Mouse (Mus musculus) heart, adult 9 months (tissue): Measurements from ENCODE around the gene Ryr3.
"Not testable (repeated sequence)": the region's sequence is repeated elsewhere in the genome, so short reads cannot be mapped to it uniquely, and the experiment has no call there.

Experiments
- DNase-seq, 2 experiments: peaks; one replicate each; pipeline ENCODE4 v3.0.0; 2022; ENCODE audit warnings: low spot score in 2 of 2

The Ryr3 gene

DNA sequence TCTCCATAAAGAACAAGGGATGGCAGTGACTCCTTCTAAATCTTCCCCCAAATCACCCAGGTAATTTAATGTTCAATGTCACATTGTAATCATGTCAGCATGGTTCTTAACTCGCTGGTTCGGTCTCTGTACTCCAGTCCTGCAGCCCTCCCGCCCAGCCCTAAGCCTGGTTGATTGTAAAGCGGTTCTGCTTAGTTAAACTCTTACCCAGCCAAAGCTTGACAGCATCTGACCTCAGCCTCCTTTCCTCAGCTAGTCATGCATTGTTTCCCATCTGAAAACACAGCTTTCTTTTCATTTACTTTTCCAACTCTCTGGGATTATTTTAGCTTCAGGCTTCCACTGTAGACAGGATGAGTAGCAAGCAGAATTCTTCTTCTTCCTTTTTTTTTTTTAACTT lies 121.7 kb downstream of the Ryr3 start:
- no peak for DNase-seq

DNA sequence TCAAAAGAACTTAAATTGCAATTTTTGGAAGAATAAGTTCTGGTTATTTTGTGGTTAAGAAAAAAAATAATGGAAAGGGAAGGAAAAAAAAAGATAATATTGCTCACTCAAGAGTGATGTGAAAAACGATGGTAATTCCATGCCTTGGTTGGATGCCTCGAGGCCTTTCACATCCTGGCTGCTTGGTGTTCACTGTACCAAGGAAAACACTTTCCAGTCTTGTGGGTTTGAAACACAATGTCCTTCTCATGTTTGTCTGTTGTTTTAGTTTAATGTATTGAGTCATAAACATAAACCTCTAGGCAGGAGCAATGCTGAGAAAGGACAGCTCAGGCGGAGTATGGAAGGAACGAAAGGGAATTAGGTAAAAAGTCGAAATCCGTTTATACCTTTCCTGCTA lies 122.8 kb downstream of the Ryr3 start:
- DNase-seq = no peak

GRCm38 (mm10) chr2:113092756-113093155 lies 124.1 kb downstream of the Ryr3 start:
- no peak for DNase-seq

DNA sequence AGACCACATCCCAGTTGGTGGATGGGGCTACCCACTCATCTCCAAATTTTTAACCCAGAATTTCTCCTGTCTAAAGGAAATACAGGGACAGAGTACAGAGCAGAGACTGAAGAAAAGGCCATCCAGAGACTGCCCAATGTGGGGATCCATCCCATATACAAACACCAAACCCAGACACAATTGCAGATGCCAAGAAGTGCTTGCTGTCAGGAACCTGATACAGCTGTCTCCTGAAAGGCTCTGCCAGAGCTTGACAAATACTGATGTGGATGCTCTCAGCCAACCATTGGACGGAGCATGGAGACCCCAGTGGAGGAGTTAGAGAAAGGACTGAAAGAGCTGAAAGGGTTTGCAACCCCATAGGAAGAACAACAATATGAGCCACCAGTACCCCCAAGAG lies 125.6 kb downstream of the Ryr3 start:
- not testable (repeated sequence) for DNase-seq

DNA sequence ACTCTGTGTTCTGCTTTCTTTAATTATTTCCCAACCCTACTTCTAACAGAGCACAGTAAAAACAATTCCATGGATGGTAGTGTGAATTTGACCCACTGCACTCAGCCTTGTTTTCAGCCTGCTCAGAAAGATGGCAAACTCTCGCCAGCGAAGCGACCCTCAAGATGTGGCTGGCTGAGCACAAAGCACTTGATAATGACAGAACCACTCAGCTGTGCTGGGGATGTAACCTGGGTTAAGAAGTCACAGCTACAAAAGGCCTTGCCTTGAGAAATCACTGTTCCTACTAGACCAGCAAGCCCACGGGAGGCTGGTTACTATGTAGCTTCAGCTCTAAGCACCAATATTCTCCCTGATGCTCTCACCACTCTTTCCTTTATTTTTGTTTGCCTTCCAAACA lies 140.5 kb downstream of the Ryr3 start:
- DNase-seq = no peak

DNA sequence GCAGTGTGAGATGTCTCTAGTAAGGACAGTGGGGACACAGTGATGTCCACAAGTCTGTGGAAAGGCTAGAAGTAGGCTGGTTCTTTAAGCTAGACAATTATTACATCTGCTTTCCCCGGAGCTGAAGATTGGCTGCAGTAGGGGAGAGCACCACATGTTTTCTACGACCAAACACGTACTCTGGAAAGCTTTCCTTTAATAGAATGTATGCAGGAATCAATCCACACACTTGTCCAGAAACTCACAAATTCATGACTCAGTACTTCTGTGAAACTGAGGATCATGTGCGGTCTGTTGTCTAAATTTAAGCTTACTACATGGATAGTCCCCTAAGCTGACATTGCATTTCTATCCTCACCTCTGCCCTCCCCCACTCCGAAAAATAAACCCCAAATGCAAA lies 157.5 kb downstream of the Ryr3 start:
- no peak for DNase-seq

DNA sequence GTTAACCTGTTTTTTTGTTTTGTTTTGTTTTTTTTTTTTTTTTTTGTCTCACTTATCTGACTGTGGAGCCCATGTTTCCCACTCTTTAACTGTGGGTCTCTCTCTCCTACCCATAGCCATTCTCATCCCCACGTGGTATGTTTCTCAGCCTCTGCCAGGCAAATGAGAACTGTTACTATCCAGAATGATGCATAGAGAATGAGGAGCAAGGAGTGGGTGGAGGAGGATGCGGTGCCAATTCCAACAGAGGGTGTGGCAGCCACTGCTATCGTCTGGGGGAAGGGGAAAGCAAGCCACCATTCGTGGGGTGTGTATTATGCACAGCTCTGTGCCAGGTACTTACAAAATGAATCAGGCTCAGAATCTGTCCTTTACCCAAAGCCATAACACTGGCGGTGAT lies 158.0 kb downstream of the Ryr3 start:
- DNase-seq = no peak

- DNase-seq = no peak
These were observed 158.8 kb downstream of the Ryr3 start for GRCm38 (mm10) chr2:113058116-113058515.

GRCm38 (mm10) chr2:113055591-113055990 lies 161.3 kb downstream of the Ryr3 start:
- no peak for DNase-seq

DNA sequence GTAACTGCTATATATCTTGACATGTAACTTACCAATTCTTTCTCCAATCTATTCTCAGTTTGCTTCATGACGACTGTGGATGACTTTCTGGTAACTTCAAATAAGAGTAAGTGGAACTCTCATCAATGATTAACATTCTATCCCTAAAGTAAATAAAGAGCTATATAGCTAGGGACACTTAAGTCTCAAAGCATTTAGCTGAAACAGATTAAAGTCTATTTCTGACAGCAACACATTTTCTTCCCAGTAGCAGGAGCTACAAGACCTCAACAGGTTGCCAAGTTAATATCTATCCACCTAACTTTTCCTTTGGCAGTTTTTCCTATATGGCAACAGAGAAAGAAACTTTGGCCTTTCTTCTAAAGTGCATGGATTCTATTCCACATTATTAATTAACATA lies 167.1 kb downstream of the Ryr3 start:
- DNase-seq = no peak

DNA sequence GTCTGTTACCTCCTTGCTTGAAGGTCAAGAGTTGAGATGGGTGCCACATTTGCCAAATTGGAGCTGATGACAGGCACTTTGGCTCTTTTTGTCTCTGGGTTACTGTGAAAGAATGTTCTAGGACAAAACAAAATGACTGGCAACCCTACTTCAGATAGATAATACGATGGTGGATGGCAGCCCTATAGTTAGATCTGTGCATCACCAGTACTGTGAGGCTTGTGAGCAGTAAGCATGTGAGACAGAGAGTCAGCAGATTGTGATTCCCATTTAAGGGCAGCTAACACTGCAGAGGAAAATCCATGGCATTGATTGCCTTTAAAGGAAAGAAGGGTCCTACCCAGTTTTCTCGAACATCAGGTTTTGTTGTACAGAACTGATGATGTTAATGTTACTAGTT lies 180.3 kb downstream of the Ryr3 start:
- no peak for DNase-seq

DNA sequence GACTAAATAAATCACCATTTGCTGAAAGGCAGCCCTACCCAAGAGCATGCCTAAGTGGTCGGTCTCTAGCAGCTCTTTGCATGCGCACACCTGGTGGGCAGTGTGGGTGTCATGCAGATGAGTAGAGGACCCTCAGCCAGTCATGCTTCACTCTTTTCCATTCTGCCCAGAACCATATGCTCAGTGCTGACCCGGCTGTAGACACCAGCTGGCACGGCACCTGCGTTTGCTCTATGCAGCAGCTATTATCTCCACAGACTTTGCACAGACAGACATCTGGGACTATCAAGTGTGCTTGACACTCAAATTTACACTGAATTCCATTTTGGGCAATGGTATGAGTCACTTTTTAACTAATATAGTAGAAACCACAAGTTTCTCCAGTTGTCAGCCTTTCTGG lies 186.2 kb downstream of the Ryr3 start:
- no peak for DNase-seq

GRCm38 (mm10) chr2:113019896-113020295 lies 197.0 kb downstream of the Ryr3 start:
- no peak for DNase-seq

DNA sequence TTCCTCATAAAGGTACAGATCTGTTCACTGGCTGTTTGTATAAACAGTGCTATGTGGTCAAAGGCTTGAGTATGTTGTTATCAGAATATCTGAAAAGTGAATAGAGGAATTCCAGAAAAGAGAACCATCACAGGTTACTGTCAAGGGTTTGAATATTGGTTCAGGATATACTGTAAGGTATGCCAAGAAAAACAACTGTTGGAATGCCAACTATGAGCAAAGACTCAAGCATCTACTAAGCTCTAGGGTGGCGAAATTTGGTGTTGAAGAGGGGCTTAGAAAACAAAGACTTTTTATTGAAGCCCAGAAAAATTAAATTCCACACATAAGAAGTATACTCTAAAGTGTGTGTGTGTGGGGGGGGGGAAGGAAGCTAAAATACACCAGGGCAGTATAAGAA lies 198.6 kb downstream of the Ryr3 start:
- DNase-seq = no peak

- no peak for DNase-seq
These were observed 200.7 kb downstream of the Ryr3 start for GRCm38 (mm10) chr2:113016236-113016635.

DNA sequence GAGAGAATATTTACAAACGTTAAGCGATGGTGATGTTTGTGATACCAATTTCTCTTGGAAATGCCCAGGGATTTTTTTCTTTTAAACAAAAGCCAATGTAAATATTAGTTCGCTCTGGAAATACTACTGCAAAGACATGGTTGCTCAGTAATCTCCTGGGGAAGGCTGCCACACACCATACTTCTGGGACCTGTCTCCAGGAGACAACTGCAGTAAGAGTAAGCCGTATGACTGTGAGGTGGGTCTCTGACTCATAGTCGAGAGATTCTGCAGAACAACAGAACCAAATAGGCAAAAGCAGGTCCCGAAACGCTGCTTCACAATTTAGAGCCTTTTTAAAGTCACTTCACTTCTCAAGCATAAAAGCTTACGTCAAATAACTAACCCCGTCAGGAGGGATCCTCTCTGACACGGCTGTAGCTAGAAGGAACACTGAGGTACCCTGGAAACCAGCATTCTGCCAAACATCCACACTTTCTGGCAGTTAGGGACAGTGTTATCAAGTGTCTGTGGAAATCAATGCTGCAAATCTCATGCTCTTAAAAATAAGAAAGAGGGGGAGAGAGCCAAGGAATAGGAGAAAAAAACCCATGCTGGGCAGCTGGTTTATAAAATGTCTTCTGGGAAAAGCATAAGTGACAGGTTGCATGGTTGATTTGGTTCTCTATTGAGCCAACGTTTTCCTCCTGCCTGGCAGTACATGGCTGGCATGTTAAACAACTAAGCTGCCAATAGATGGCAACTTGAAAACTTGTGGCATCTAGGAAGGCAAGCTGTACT lies 207.7 kb downstream of the Ryr3 start:
- no peak for DNase-seq

GRCm38 (mm10) chr2:112998498-112998897 lies 218.4 kb downstream of the Ryr3 start:
- no peak for DNase-seq

GRCm38 (mm10) chr2:112982908-112983510 lies 233.9 kb downstream of the Ryr3 start:
- no peak for DNase-seq

GRCm38 (mm10) chr2:112966807-112967625 lies 249.9 kb downstream of the Ryr3 start:
- DNase-seq = no peak

- DNase-seq = no peak
These were observed 268.0 kb downstream of the Ryr3 start for GRCm38 (mm10) chr2:112948931-112949330.

GRCm38 (mm10) chr2:112931776-112932175 lies 285.1 kb downstream of the Ryr3 start:
- no peak for DNase-seq

- DNase-seq = no peak
These were observed 303.1 kb downstream of the Ryr3 start for GRCm38 (mm10) chr2:112913796-112914195.

- DNase-seq = no peak
These were observed 304.3 kb downstream of the Ryr3 start for GRCm38 (mm10) chr2:112912611-112913010.
